Mouse (Mus musculus) cerebellum, adult 2 months (tissue): ENCODE results near the gene Tmem135. TPM values are rescaled to one million over a fixed set of nuclear protein-coding genes. Genes with fewer than 3 reads are reported as not detected.

Experiments used
- DNase-seq, 2 experiments: peaks; one replicate each; pipeline ENCODE4 v3.0.0; 2021
- H3K27ac ChIP-seq: fragments of 200-500 bp; 2 replicates; pipeline ENCODE4 v1.5.1; 2012; ENCODE audit warnings: low read length, control low read depth, inconsistent platforms; ENCODE audit not compliant: insufficient read depth
- H3K27me3 ChIP-seq: fragments of 200-500 bp; 2 replicates; pipeline ENCODE4 v1.6.1; 2012; ENCODE audit warnings: inconsistent platforms, mild to moderate bottlenecking, low read length, moderate library complexity; ENCODE audit not compliant: control insufficient read depth, insufficient read depth
- H3K4me1 ChIP-seq: fragments of 200-500 bp; 2 replicates; pipeline ENCODE4 v1.6.1; 2011; ENCODE audit warnings: low read length; ENCODE audit not compliant: control insufficient read depth, insufficient read depth
- H3K4me3 ChIP-seq: fragments of 200-500 bp; replicated peaks from 2 replicates; pipeline ENCODE3; 2011; ENCODE audit warnings: mild to moderate bottlenecking, low read depth, low read length, control low read depth; ENCODE audit not compliant: insufficient read depth
- CTCF ChIP-seq: fragments of 200-500 bp; IDR thresholded peaks from 2 replicates; pipeline ENCODE4 v1.5.1; 2011; ENCODE audit warnings: low read depth, mild to moderate bottlenecking, control low read depth, low read length, moderate library complexity, borderline replicate concordance; ENCODE audit not compliant: insufficient read depth
- POLR2A ChIP-seq: fragments of 200-500 bp; IDR thresholded peaks from 2 replicates; pipeline ENCODE4 v1.6.1; 2011; ENCODE audit warnings: low read length, control low read depth, borderline replicate concordance; ENCODE audit not compliant: insufficient read depth
- WGBS: fragments of 180-500 bp; shearing (Covaris S2); methylation state at CpG from one replicate; pipeline ENCODE4 v1.1.7; 2018; 5-methylcytosine and 5-hydroxymethylcytosine counted together
- polyA plus RNA-seq: library from polyadenylated mRNA; depleted of rRNA; stranded (reverse); fragments of >200 nt; gene quantifications from 2 replicates; pipeline ENCODE4 v1.2.3, GENCODE M21; 2012; rRNA removed

Tmem135 gene
- polyA plus RNA-seq, 1 experiment = 42.7 TPM

DNA sequence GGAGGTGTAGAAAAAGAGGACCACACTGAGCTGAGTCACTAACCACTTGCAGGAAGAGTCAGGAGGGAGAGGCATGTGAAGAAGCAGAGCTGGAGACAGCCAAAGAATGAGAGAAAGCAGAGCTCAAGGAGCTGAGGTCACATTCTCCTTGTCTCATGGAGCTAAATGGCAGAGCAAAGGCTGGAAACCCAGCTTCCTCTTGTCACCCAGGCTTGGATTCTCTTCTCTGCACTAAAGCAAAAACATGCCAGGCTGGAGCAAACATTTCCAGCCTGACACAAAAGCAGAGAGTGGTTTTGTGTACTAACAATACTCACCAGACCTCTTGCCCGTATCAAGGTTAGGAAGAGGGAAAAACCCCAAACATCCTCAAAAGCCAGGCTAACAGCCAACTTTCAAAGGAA, 287.8 kb downstream of the Tmem135 start:
- no peak overlapping the region for H3K27ac ChIP-seq
- TF ChIP-seq CTCF (no peak), POLR2A (no peak)
- no peak for DNase-seq

DNA sequence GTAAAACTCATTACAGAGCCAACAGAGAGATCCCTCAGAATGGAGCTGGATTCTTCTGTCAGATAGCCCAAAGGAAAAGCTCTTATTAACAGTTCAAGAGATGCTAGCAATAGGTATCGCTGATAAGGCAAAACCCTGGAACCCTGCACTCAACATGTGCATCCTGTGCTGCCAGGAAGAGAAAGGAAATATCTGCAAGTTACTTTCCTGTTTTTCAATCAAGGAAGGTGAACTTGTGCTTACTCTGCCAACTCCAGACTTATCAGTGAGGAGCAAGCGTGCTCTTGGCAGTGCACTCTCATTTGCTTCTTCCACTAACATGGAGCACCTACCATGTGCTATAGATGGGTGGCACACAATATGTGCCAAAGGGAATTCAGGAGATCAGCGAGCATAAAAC, 288.4 kb downstream of the Tmem135 start:
- H3K4me1 ChIP-seq = no peaks in the 10 kb centered on the region
- DNase-seq = no peak
- no peak overlapping the region for H3K4me3 ChIP-seq
- 85% methylated on average over 3 of the region's 3 CpGs for WGBS
- H3K27ac ChIP-seq = no peak overlapping the region
- TF ChIP-seq POLR2A (no peak), CTCF (no peak)
- no peaks in the 10 kb centered on the region for H3K27me3 ChIP-seq

More for the DNA sequence above, 287.8 kb downstream of the Tmem135 start:
- Histone ChIP-seq H3K4me3 (no peak overlapping the region), H3K27me3 (no peaks in the 10 kb centered on the region), H3K4me1 (no peaks in the 10 kb centered on the region)
- 59% methylated on average over 1 of the region's 1 CpGs for WGBS

DNA sequence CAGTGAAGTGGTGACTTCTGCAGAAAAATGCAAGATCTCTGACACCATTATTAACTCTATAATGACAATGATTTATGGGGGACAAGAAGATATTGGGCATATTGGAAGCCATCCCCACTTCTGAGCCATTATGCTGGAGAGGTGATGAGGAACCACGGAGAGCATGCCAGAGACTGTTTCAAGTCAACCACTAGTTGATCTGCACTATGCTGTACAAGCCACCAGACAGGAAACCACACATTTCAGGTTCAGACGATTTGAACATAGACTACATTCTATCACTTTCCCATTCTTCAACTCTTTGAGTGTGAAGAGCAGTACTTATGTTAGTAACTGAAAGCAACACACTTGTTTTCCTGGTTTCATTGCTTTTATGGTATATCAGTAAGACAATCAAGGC, 297.6 kb downstream of the Tmem135 start:
- no peaks in the 10 kb centered on the region for H3K4me1 ChIP-seq
- no peak for TF ChIP-seq POLR2A
- no peak for TF ChIP-seq CTCF
- no peaks in the 10 kb centered on the region for H3K27me3 ChIP-seq
- no peak overlapping the region for H3K27ac ChIP-seq
- 82% methylated on average over 2 of the region's 2 CpGs for WGBS
- DNase-seq = no peak
- H3K4me3 ChIP-seq = no peak overlapping the region

DNA sequence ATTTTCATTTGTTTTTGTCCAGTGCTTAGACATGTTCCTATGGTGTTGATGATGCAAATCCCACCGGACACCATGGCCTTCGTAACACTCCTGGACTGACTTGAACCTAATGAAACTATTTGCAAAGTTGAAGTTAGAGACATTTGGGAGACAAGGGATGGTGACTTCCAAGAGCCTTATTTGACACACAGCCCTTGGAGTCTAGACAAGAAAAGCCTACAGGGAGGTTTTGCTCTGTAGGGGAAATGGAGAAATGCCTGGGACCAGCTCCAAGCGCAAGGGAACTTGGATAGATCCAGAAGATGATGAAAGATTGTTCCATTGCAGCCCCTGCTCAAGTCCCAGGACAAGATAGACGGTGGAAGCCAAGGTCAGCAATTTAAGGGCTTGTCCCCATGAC, 304.3 kb downstream of the Tmem135 start:
- Histone ChIP-seq H3K4me1 (no peaks in the 10 kb centered on the region), H3K27me3 (no peaks in the 10 kb centered on the region), H3K4me3 (no peak overlapping the region), H3K27ac (no peak overlapping the region)
- DNase-seq = no peak
- no peak for TF ChIP-seq CTCF
- no peak for TF ChIP-seq POLR2A
- WGBS = 86% methylated on average over 4 of the region's 4 CpGs

Other genes starting within 250 kb of the Tmem135 start
- 5.6 and 6.4 TPM in 2 replicates for gene Fzd4, start 133 bp upstream of the Tmem135 start, polyA plus RNA-seq
- 10.9 and 13.6 TPM in 2 replicates for gene Prss23, start 123.0 kb upstream of the Tmem135 start, polyA plus RNA-seq
- 57.9 and 58.3 TPM in 2 replicates for gene Me3, start 228.2 kb upstream of the Tmem135 start, polyA plus RNA-seq